7 mouse cellular contexts compared by ENCODE assay signal in the genomic region with DNA sequence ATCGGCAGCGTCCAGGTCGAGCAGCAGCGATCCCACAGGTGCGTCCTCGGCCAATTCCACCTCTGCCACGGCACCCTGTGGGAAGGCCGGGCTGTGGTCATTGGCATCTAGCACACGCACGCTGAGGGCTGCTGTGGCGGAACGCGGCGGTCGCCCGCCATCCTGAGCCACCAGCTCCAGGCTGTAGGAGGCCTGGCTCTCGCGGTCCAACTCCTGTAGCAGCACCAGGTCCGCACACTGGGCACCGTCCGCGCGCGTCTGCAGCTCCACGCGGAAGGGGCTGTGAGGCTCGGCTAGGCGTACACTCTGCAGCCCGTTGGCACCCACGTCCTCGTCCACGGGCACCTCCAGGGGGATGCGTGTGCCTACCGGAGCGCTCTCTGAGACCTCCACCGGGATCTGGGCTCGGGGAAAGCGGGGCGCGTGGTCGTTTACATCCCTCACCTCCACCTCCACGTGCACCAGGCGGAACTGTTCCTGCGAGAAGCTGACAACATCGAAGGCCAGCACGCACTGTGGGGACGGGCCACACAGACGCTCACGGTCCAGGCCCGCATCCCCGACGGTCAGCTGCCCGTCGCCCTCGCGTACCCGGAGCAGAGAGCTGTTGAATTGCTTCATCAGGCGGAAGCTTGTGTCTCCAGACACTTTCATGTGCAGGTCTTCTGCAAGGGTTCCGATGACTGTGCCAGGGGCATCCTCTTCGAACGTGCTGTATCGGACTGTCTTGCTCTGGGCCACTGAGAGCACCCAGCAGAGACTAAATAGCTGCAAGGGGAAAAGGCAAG. TPM values are rescaled to one million over a fixed set of nuclear protein-coding genes. Genes with fewer than 3 reads are reported as not detected.
DNase-seq lines count a peak whose midpoint lies in the region; ATAC-seq and TF ChIP-seq lines count a peak whose summit lies in the region.

No protein-coding gene starts in this region.

- no peak overlapping the region for H3K9ac ChIP-seq in heart, embryonic 16.5 days (ENCODE audit: low read length)
- no peak overlapping the region for H3K9ac ChIP-seq in liver, postnatal 0 days (replicated peaks)

- DNase-seq in layer of hippocampus, adult 2 months (ENCODE audit: low spot score in 2 of 2): peak in 1 of 2 experiments; percentile 21
- DNase-seq in layer of hippocampus, adult 9-11 months: no peak
- DNase-seq in liver, postnatal 0 days: no peak
- DNase-seq in ovary, postnatal 10 days (ENCODE audit: low spot score): no peak

- whole genome bisulfite sequencing in heart, embryonic 16.5 days: 5% methylated on average over 62 of the region's 62 CpGs
- WGBS in liver, postnatal 0 days (ENCODE audit: insufficient replicate concordance): 7% methylated on average over 57 of the region's 62 CpGs

- no peaks in the 10 kb centered on the region for H3K9me3 ChIP-seq in heart, embryonic 16.5 days (replicated peaks; ENCODE audit: control insufficient read depth, low read length)
- no peaks in the 10 kb centered on the region for H3K9me3 ChIP-seq in liver, postnatal 0 days (ENCODE audit: low read length)

- no peaks in the 10 kb centered on the region for H3K36me3 ChIP-seq in heart, embryonic 16.5 days (ENCODE audit: control insufficient read depth, insufficient read depth)
- H3K36me3 ChIP-seq in liver, postnatal 0 days (replicated peaks; ENCODE audit: insufficient read depth, low read length): no peaks in the 10 kb centered on the region

- H3K27ac ChIP-seq in layer of hippocampus, adult 2 months: peak overlapping the region; percentile 93
- H3K27ac ChIP-seq in cortical plate, adult 2 months (ENCODE audit: insufficient read depth, low read length): peak overlapping the region; percentile 36; the same call in 1 of the 2 replicates
- H3K27ac ChIP-seq in heart, embryonic 16.5 days (ENCODE audit: low read length): no peak overlapping the region
- no peak overlapping the region for H3K27ac ChIP-seq in liver, postnatal 0 days (ENCODE audit: low read depth)

- H3K4me3 ChIP-seq in layer of hippocampus, adult 2 months: peak overlapping the region; percentile 68
- H3K4me3 ChIP-seq in cortical plate, adult 2 months (ENCODE audit: insufficient read depth, low read length): peak overlapping the region; percentile 49
- H3K4me3 ChIP-seq in heart, embryonic 16.5 days (ENCODE audit: low read length): peak overlapping the region; percentile 50
- H3K4me3 ChIP-seq in liver, postnatal 0 days (ENCODE audit: low read depth, low read length): peak overlapping the region; percentile 20; the same call in 1 of the 2 replicates

- no peaks in the 10 kb centered on the region for H3K4me1 ChIP-seq in cortical plate, adult 2 months (ENCODE audit: control insufficient read depth, insufficient read depth, low read length)
- H3K4me1 ChIP-seq in heart, embryonic 16.5 days (ENCODE audit: control insufficient read depth, insufficient read depth, low read length): peaks cover 22% of the 10 kb centered on the region
- H3K4me1 ChIP-seq in liver, postnatal 0 days (ENCODE audit: insufficient read depth): 0 out of 2 replicates have a peak, but pooled peaks cover 3% of the 10 kb centered on the region

- H3K27me3 ChIP-seq in heart, embryonic 16.5 days (ENCODE audit: control insufficient read depth, insufficient read depth, low read length): peaks cover 88% of the 10 kb centered on the region
- H3K27me3 ChIP-seq in liver, postnatal 0 days (ENCODE audit: insufficient read depth, low read length): peaks cover 90% of the 10 kb centered on the region

- no peak for TF ChIP-seq CTCF in layer of hippocampus, adult 2 months (conservative IDR thresholded peaks at IDR 0.05)
- no peak for TF ChIP-seq CTCF in cortical plate, adult 2 months (IDR thresholded peaks at IDR 0.05; ENCODE audit: extremely low read depth, insufficient read depth, low read length)
- TF ChIP-seq CTCF in liver, postnatal 0 days (IDR thresholded peaks at IDR 0.05; ENCODE audit: low read depth): no peak

- ATAC-seq in heart, embryonic 16.5 days (replicated peaks; ENCODE audit: extremely low read depth, insufficient read depth, low FRiP score): no peak
- no peak for ATAC-seq in liver, postnatal 0 days
- no peak for ATAC-seq in activated CD4-positive, CD25-positive, alpha-beta regulatory T cell, adult 4 months

- TF ChIP-seq EP300 in liver, postnatal 0 days (IDR thresholded peaks at IDR 0.05; ENCODE audit: low read depth): no peak

- peak overlapping the region; percentile 80 for H3K4me2 ChIP-seq in heart, embryonic 16.5 days (ENCODE audit: low read depth, low read length)
- H3K4me2 ChIP-seq in liver, postnatal 0 days (ENCODE audit: low read depth, low read length): peak overlapping the region; percentile 53

- no peak for TF ChIP-seq POLR2A in cortical plate, adult 2 months (IDR thresholded peaks at IDR 0.05; ENCODE audit: extremely low read depth, insufficient read depth, low read length)

RNA-seq across cellular contexts. Expression of gene Pcdh8, which starts 0.6 kb away (rescaled TPM):
- 10 to 100 TPM; 75.7 to 81.7 TPM for total RNA-seq in layer of hippocampus, adult 2 months (2021)
- polyA plus RNA-seq in cortical plate, adult 2 months (2012; rRNA removed): 25.3 and 26.5 TPM in 2 replicates
- polyA plus RNA-seq in heart, embryonic 16.5 days (2015; fragmentation: Nextera tagmentation; extraction: Ambion mirVana): 0.07 and 0.34 TPM in 2 replicates
- not detected in 2 replicates for polyA plus RNA-seq in liver, postnatal 0 days (2015; fragmentation: Nextera tagmentation; extraction: Ambion mirVana)
- polyA plus RNA-seq in activated CD4-positive, CD25-positive, alpha-beta regulatory T cell, adult 4 months (2017; shearing (Covaris generic)): not detected

Comparison
In these comparisons a context has a peak if more than half of its experiments do, and no peak if none do; other contexts are left out.
1. H3K27ac ChIP-seq: peak in layer of hippocampus, adult 2 months (single experiment) and cortical plate, adult 2 months (single experiment); none in heart, embryonic 16.5 days (single experiment) and liver, postnatal 0 days (single experiment).
2. RNA of gene Pcdh8, which starts 0.6 kb away (polyA plus RNA-seq): 25.3 to 26.5 TPM in cortical plate, adult 2 months; 0.07 to 0.34 TPM in heart, embryonic 16.5 days, not detected in activated CD4-positive, CD25-positive, alpha-beta regulatory T cell, adult 4 months and not detected in liver, postnatal 0 days; every median in the first group is over 10 times any median in the second.
3. Peak in every context shown above with its lines, with median percentiles within 50 percentile points of each other: H3K4me3 ChIP-seq.